Mouse (Mus musculus): ENCODE measurements at regions not wholly inside any gene's neighbourhood (a gene's known extent, or its start where the extent isn't known, plus 50 kb on each side); places are given as distances from the start of the nearest gene placed in this dataset.

- TF ChIP-seq CTCF (IDR thresholded peaks at IDR 0.05; ENCODE audit: borderline replicate concordance, insufficient read depth, low read depth, low read length): no peak
- TF ChIP-seq POLR2A (IDR thresholded peaks at IDR 0.05; ENCODE audit: borderline replicate concordance, insufficient read depth, low read length): no peak
Observed at GRCm38 (mm10) chr1:168068920-168069590, 363.0 kb downstream of the Pbx1 start.

All from cerebellum, adult 2 months (tissue).